Mouse (Mus musculus) forebrain, embryonic 12.5 days (tissue): ENCODE measurements around the gene Gm11020. TPM values are rescaled to one million over a fixed set of nuclear protein-coding genes. Genes with fewer than 3 reads are reported as not detected.

Experiments
- ATAC-seq: fragments of 200-750 bp; cut with Nextera tagmentation; 2 replicates; pipeline ENCODE4 v1.8.0; 2017; ENCODE audit warnings: moderate TSS enrichment; ENCODE audit not compliant: low FRiP score
- H3K27ac ChIP-seq: fragments of 300-500 bp; sonication (generic); 2 replicates; pipeline ENCODE4 v1.5.1; 2016; ENCODE audit warnings: mild to moderate bottlenecking
- H3K27me3 ChIP-seq: fragments of 300-500 bp; sonication (generic); 2 replicates; pipeline ENCODE4 v1.6.1; 2016; ENCODE audit warnings: mild to moderate bottlenecking
- H3K36me3 ChIP-seq: fragments of 300-500 bp; sonication (generic); replicated peaks from 2 replicates; pipeline ENCODE4 v1.6.1; 2016; ENCODE audit warnings: mild to moderate bottlenecking
- H3K4me1 ChIP-seq: fragments of 300-500 bp; sonication (generic); 2 replicates; pipeline ENCODE4 v1.6.1; 2016
- H3K4me2 ChIP-seq: fragments of 300-500 bp; sonication (generic); 2 replicates; pipeline ENCODE4 v1.6.1; 2016; ENCODE audit warnings: mild to moderate bottlenecking, moderate library complexity
- H3K4me3 ChIP-seq: fragments of 300-500 bp; sonication (generic); replicated peaks from 2 replicates; pipeline ENCODE4 v1.5.1; 2016; ENCODE audit warnings: mild to moderate bottlenecking
- H3K9ac ChIP-seq: fragments of 300-500 bp; sonication (generic); 2 replicates; pipeline ENCODE4 v1.6.1; 2016; ENCODE audit warnings: mild to moderate bottlenecking
- H3K9me3 ChIP-seq: fragments of 300-500 bp; sonication (generic); 2 replicates; pipeline ENCODE4 v1.6.1; 2016
- WGBS: fragments of 180-500 bp; shearing (Covaris S2); methylation state at CpG from one replicate; pipeline ENCODE4 v1.1.7; 2016; 5-methylcytosine and 5-hydroxymethylcytosine counted together
- polyA plus RNA-seq: library from polyadenylated mRNA; unstranded; fragments of >200 nt; fragmentation: Nextera tagmentation; extraction: Ambion mirVana; gene quantifications from 2 replicates; pipeline ENCODE4 v1.2.1, GENCODE M21; 2016

Gm11020 gene
- polyA plus RNA-seq, 1 experiment from 2014 or later: not detected

- Histone ChIP-seq H3K4me1 (no peaks in the 10 kb centered on the region), H3K27ac (no peak overlapping the region), H3K4me3 (no peak overlapping the region), H3K27me3 (no peaks in the 10 kb centered on the region), H3K9ac (no peak overlapping the region), H3K36me3 (no peaks in the 10 kb centered on the region), H3K9me3 (0 out of 2 replicates have a peak, but pooled peaks cover 4% of the 10 kb centered on the region), H3K4me2 (no peak overlapping the region)
- 82% methylated on average over 5 of the region's 5 CpGs for WGBS
- ATAC-seq: no peak
Measured at GRCm38 (mm10) chr8:104333786-104334185, 12.4 kb downstream of the Gm11020 start.

GRCm38 (mm10) chr8:104334196-104334595 is 12.8 kb downstream of the Gm11020 start:
- 84% methylated on average over 1 of the region's 1 CpGs for WGBS
- H3K27me3 ChIP-seq: peaks cover 3% of the 10 kb centered on the region; the same call in 1 of the 2 replicates
- no peaks in the 10 kb centered on the region for H3K36me3 ChIP-seq

GRCm38 (mm10) chr8:104336806-104337205 is 15.4 kb downstream of the Gm11020 start:
- H3K4me2 ChIP-seq: no peak overlapping the region
- H3K4me3 ChIP-seq: no peak overlapping the region
- H3K27ac ChIP-seq: no peak overlapping the region
- H3K9me3 ChIP-seq: 0 out of 2 replicates have a peak, but pooled peaks cover 4% of the 10 kb centered on the region
- peaks cover 20% of the 10 kb centered on the region for H3K4me1 ChIP-seq
- H3K27me3 ChIP-seq: peaks cover 4% of the 10 kb centered on the region; the same call in 1 of the 2 replicates
- H3K9ac ChIP-seq: no peak overlapping the region
- ATAC-seq: no peak
- WGBS: 93% methylated on average over 1 of the region's 1 CpGs
- H3K36me3 ChIP-seq: no peaks in the 10 kb centered on the region

More at GRCm38 (mm10) chr8:104334196-104334595, 12.8 kb downstream of the Gm11020 start:
- no peak for ATAC-seq
- no peaks in the 10 kb centered on the region for H3K4me1 ChIP-seq
- H3K4me2 ChIP-seq: no peak overlapping the region
- H3K9ac ChIP-seq: no peak overlapping the region
- 0 out of 2 replicates have a peak, but pooled peaks cover 4% of the 10 kb centered on the region for H3K9me3 ChIP-seq
- H3K27ac ChIP-seq: no peak overlapping the region
- no peak overlapping the region for H3K4me3 ChIP-seq

- no peak for ATAC-seq
- Histone ChIP-seq H3K9me3 (0 out of 2 replicates have a peak, but pooled peaks cover 4% of the 10 kb centered on the region), H3K36me3 (no peaks in the 10 kb centered on the region), H3K27me3 (peaks cover 4% of the 10 kb centered on the region; the same call in 1 of the 2 replicates), H3K4me3 (no peak overlapping the region), H3K9ac (no peak overlapping the region), H3K27ac (no peak overlapping the region), H3K4me1 (peaks cover 20% of the 10 kb centered on the region), H3K4me2 (no peak overlapping the region)
- WGBS: 50% methylated on average over 3 of the region's 3 CpGs
Measured at GRCm38 (mm10) chr8:104337890-104338289, 16.5 kb downstream of the Gm11020 start.

GRCm38 (mm10) chr8:104339229-104339982 is 18.0 kb downstream of the Gm11020 start, which contains the start of gene Cmtm3:
Gene Cmtm3 (plus strand): TSS chr8:104339410.
- H3K36me3 ChIP-seq: no peaks in the 10 kb centered on the region
- H3K4me1 ChIP-seq: peaks cover 25% of the 10 kb centered on the region
- H3K9me3 ChIP-seq: 0 out of 2 replicates have a peak, but pooled peaks cover 4% of the 10 kb centered on the region
- peak within 1 kb of the TSS; percentile 82 for H3K4me2 ChIP-seq
- peak within 1 kb of the TSS; percentile 59 for H3K4me3 ChIP-seq
- no peak within 1 kb of the TSS for H3K27ac ChIP-seq
- H3K27me3 ChIP-seq: peaks cover 4% of the 10 kb centered on the region; the same call in 1 of the 2 replicates
- 14% methylated on average over 18 of the region's 18 CpGs for WGBS
- no peak; the same call in 1 of the 2 replicates for ATAC-seq
- H3K9ac ChIP-seq: peak within 1 kb of the TSS; percentile 73

DNA sequence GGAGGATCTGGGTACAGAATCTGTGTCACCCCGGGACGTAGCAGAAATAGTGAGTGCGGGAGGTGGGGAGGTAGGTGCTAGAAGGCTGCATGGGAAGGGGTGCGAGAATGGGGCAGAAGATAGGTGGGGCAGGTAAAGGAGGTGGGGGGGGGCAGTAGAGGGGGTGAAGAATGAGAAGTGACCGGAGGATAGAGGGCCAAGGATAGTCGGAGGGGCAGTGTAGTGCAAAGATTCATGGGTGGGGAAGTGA is 18.5 kb downstream of the Gm11020 start:
- H3K9me3 ChIP-seq: 0 out of 2 replicates have a peak, but pooled peaks cover 4% of the 10 kb centered on the region
- no peaks in the 10 kb centered on the region for H3K36me3 ChIP-seq
- ATAC-seq: peak; percentile 37
- peaks cover 25% of the 10 kb centered on the region for H3K4me1 ChIP-seq
- peaks cover 4% of the 10 kb centered on the region; the same call in 1 of the 2 replicates for H3K27me3 ChIP-seq
- peak overlapping the region; percentile 82 for H3K4me2 ChIP-seq
- no peak overlapping the region for H3K27ac ChIP-seq
- 2% methylated on average over 6 of the region's 6 CpGs for WGBS
- H3K9ac ChIP-seq: peak overlapping the region; percentile 73
- peak overlapping the region; percentile 59 for H3K4me3 ChIP-seq

GRCm38 (mm10) chr8:104340233-104341105 is 19.1 kb downstream of the Gm11020 start:
- Histone ChIP-seq H3K4me1 (peaks cover 25% of the 10 kb centered on the region), H3K27me3 (peaks cover 4% of the 10 kb centered on the region; the same call in 1 of the 2 replicates), H3K4me3 (peak overlapping the region; percentile 59), H3K9me3 (0 out of 2 replicates have a peak, but pooled peaks cover 4% of the 10 kb centered on the region), H3K27ac (peak overlapping the region; percentile 71), H3K4me2 (peak overlapping the region; percentile 82), H3K36me3 (no peaks in the 10 kb centered on the region), H3K9ac (peak overlapping the region; percentile 73)
- WGBS: under 1% methylated on average over 52 of the region's 54 CpGs
- peak; percentile 83 for ATAC-seq

DNA sequence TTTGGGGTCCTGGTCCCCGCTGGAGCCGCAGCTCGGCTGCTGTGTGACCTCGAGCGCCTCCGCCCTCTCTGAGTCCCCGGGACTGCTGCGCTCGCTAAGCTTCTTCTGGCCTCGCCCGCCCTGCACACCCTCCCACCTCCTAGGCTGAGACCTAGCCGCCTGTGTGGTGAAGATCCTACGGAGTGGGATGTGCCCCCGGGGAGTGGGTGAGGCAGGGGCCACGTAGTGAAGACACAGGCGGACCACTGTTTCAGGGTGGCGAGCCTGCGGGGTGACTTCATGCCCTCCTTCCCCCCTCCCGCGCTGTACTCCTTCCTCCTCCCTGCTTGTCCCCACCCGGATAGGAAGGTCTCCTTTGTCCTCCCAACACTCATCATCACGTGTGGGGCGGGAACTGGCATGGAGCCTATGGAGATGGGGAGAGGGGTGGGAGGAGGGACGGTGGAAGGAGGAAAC is 19.8 kb downstream of the Gm11020 start:
- Histone ChIP-seq H3K4me3 (peak overlapping the region; percentile 59), H3K9ac (peak overlapping the region; percentile 73), H3K4me1 (peaks cover 25% of the 10 kb centered on the region), H3K36me3 (no peaks in the 10 kb centered on the region), H3K4me2 (peak overlapping the region; percentile 82), H3K27me3 (peaks cover 4% of the 10 kb centered on the region; the same call in 1 of the 2 replicates), H3K27ac (peak overlapping the region; percentile 71), H3K9me3 (0 out of 2 replicates have a peak, but pooled peaks cover 4% of the 10 kb centered on the region)
- peak; percentile 67 for ATAC-seq
- WGBS: 0% methylated on average over 24 of the region's 24 CpGs

DNA sequence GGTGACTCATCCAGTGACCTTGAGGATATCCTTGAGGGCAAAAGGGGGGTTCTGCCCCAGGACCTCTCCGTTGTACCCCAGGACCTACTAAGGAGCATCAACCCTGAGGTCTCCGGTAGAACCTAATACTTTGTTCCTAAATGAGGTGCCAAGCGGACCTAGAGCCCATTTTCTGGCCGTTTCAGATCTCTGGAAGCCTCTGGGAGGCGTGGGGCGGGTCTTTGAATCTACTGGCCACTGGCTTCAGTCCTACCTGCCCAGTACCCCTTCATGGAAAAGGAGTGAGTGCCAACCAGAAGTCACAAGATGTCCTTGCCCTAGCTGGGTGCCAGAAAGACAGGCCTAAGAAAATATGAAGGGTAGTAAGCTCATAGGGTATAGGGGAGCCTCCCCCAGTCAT is 20.3 kb downstream of the Gm11020 start:
- peak overlapping the region; percentile 82 for H3K4me2 ChIP-seq
- peaks cover 26% of the 10 kb centered on the region for H3K4me1 ChIP-seq
- 0 out of 2 replicates have a peak, but pooled peaks have one; percentile 0 for ATAC-seq
- no peak overlapping the region for H3K27ac ChIP-seq
- H3K9me3 ChIP-seq: 0 out of 2 replicates have a peak, but pooled peaks cover 4% of the 10 kb centered on the region
- H3K27me3 ChIP-seq: peaks cover 4% of the 10 kb centered on the region; the same call in 1 of the 2 replicates
- no peak overlapping the region for H3K9ac ChIP-seq
- peaks cover 3% of the 10 kb centered on the region for H3K36me3 ChIP-seq
- H3K4me3 ChIP-seq: peak overlapping the region; percentile 59
- WGBS: 44% methylated on average over 6 of the region's 6 CpGs

DNA sequence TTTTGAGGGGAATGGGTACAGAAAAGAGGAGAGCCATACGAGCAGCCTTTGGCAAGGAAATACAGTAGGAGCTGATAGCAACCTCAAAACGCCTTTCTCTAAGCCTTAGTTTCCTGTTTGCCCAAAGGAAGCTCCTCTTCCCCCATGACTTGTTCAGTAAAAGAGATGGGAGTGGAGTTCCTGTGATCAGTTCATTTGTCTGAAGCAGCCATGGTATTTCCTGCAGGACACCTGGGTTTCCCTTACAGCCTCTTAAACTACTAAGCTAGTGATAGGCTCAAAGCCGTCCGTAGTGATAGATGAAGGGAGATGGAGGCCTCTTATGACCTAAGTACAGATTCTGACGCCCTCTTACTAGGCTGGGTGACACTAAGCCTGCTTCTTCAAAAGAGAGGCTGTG is 21.1 kb downstream of the Gm11020 start:
- Histone ChIP-seq H3K9ac (no peak overlapping the region), H3K36me3 (peaks cover 7% of the 10 kb centered on the region), H3K4me3 (no peak overlapping the region), H3K9me3 (no peaks in the 10 kb centered on the region), H3K27ac (no peak overlapping the region), H3K4me2 (no peak overlapping the region), H3K4me1 (peaks cover 29% of the 10 kb centered on the region), H3K27me3 (peaks cover 4% of the 10 kb centered on the region; the same call in 1 of the 2 replicates)
- ATAC-seq: no peak
- WGBS: 86% methylated on average over 5 of the region's 5 CpGs

DNA sequence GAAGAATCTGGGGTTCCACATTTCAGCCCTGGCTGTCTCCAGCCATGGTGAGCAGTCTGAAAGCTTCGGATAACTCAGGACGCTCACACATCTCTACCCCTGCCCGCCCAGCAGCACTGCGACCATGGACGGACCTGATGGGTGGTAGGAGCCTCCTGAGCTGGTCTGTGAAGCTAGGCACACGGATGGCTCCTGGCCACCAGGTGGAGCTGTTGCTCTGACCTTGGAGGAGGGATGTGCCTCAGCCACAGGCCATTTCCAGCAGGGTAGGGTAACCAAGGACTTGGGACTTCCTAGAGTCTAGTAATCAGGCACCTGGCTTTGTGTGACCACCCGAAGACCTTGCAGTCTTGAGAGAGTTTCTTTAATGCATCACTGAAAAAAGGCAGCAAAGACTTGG is 22.6 kb downstream of the Gm11020 start:
- Histone ChIP-seq H3K4me1 (peaks cover 29% of the 10 kb centered on the region), H3K4me2 (no peak overlapping the region), H3K27ac (no peak overlapping the region), H3K27me3 (peaks cover 3% of the 10 kb centered on the region; the same call in 1 of the 2 replicates), H3K9me3 (no peaks in the 10 kb centered on the region), H3K36me3 (peaks cover 12% of the 10 kb centered on the region), H3K4me3 (no peak overlapping the region), H3K9ac (no peak overlapping the region)
- 7% methylated on average over 7 of the region's 7 CpGs for WGBS
- ATAC-seq: peak; percentile 47; the same call in 1 of the 2 replicates

DNA sequence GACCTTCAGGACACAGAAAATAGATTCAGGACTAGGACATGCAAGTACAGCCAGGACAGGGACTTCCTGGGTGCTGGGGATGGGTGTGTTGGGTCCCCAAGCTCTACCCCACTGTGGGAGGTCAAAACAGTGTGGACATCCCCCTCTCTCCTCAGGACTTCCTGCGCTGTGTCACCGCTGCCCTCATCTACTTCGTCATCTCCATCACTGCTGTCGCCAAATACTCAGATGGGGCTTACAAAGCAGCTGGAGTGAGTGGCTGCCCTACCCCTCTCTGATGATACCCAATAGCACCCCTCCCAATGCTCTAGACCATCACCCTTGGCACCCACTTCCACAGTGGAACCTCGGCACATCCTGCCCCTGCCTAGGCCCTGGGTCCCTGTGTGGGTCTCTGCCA is 23.3 kb downstream of the Gm11020 start:
- no peak overlapping the region for H3K9ac ChIP-seq
- 99% methylated on average over 5 of the region's 5 CpGs for WGBS
- H3K27ac ChIP-seq: no peak overlapping the region
- no peaks in the 10 kb centered on the region for H3K27me3 ChIP-seq
- no peaks in the 10 kb centered on the region for H3K9me3 ChIP-seq
- no peak for ATAC-seq
- H3K4me1 ChIP-seq: peaks cover 26% of the 10 kb centered on the region
- H3K36me3 ChIP-seq: peaks cover 12% of the 10 kb centered on the region
- H3K4me2 ChIP-seq: no peak overlapping the region
- H3K4me3 ChIP-seq: no peak overlapping the region
